Mouse (Mus musculus): ENCODE measurements at regions not wholly inside any gene's neighbourhood (a gene's known extent, or its start where the extent isn't known, plus 50 kb on each side); places are given as distances from the start of the nearest gene placed in this dataset.

DNA sequence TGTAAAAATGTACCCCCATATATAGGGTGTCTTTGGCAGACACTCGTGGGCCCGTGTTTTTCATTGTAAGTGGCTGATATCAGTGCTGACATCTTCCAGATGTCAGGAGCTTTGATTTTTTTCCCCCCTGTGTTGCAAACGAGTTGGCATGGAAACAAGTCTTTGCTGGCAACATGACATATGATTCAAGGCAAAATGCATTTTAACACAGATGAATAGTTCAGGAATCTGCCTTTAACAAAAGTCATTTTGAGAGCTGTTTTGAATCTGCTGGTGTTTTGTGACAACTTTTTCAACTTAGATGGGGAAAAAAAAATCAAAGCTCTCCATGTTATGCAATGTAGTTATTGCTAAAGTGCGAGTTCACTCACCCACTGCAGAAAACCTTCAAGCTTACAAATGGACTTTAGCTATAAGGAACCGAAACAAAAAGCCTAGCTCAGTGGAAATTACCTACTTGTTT is 148.8 kb upstream of the Ptbp2 start:
- DNase-seq (ENCODE audit: low spot score), result no peak

DNA sequence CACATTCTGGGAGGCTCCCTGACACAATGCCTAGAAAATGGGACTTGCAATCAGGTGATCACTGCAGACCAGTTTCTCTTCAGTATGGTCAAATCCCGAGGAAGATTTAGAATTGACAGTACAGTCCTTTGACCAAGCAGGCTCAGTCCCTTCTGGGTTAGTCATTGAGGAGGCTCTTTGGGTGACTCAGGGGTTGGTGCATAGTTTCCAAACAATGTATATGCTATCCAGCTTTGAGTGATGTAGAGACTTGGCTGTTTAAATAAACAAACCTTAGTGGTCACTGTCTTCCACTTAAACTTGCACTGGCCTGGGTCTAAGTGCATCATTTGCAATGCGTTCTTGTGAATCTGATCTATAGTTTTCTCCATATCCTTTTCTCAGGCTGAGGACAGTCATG is 144.0 kb upstream of the Ptbp2 start:
- ATAC-seq (replicated peaks; ENCODE audit: low FRiP score), result no peak
- no peak for DNase-seq (ENCODE audit: low spot score)
- no peaks in the 10 kb centered on the region for H3K36me3 ChIP-seq (ENCODE audit: control insufficient read depth, insufficient read depth, low read length)
- WGBS, result 88% methylated on average over 2 of the region's 2 CpGs
- H3K27ac ChIP-seq (ENCODE audit: low read depth, low read length), result no peak overlapping the region
- H3K27me3 ChIP-seq (ENCODE audit: control insufficient read depth, insufficient read depth, low read length), result no peaks in the 10 kb centered on the region
- no peak overlapping the region for H3K4me3 ChIP-seq (ENCODE audit: low read depth, low read length)
- no peak overlapping the region for H3K4me2 ChIP-seq (ENCODE audit: low read depth, low read length, severe bottlenecking)
- no peaks in the 10 kb centered on the region for H3K9me3 ChIP-seq (ENCODE audit: control insufficient read depth, low read length)
- 0 out of 2 replicates have a peak, but pooled peaks cover 5% of the 10 kb centered on the region for H3K4me1 ChIP-seq (replicated peaks; ENCODE audit: control insufficient read depth, insufficient read depth, low read length)
- H3K9ac ChIP-seq (ENCODE audit: low read length), result no peak overlapping the region

More for the DNA sequence above, 148.8 kb upstream of the Ptbp2 start:
- 0 out of 2 replicates have a peak, but pooled peaks cover 5% of the 10 kb centered on the region for H3K4me1 ChIP-seq (replicated peaks; ENCODE audit: control insufficient read depth, insufficient read depth, low read length)
- no peaks in the 10 kb centered on the region for H3K9me3 ChIP-seq (ENCODE audit: control insufficient read depth, low read length)
- H3K9ac ChIP-seq (ENCODE audit: low read length), result no peak overlapping the region
- 39% methylated on average over 5 of the region's 5 CpGs for WGBS
- H3K4me2 ChIP-seq (ENCODE audit: low read depth, low read length, severe bottlenecking), result no peak overlapping the region
- ATAC-seq (replicated peaks; ENCODE audit: low FRiP score), result no peak
- no peaks in the 10 kb centered on the region for H3K36me3 ChIP-seq (ENCODE audit: control insufficient read depth, insufficient read depth, low read length)
- no peak overlapping the region for H3K4me3 ChIP-seq (ENCODE audit: low read depth, low read length)
- no peak overlapping the region for H3K27ac ChIP-seq (ENCODE audit: low read depth, low read length)
- no peaks in the 10 kb centered on the region for H3K27me3 ChIP-seq (ENCODE audit: control insufficient read depth, insufficient read depth, low read length)

- Histone ChIP-seq H3K27me3 (ENCODE audit: control insufficient read depth, insufficient read depth, low read length) (no peaks in the 10 kb centered on the region), H3K27ac (ENCODE audit: low read depth, low read length) (no peak overlapping the region), H3K36me3 (ENCODE audit: control insufficient read depth, insufficient read depth, low read length) (no peaks in the 10 kb centered on the region), H3K4me3 (ENCODE audit: low read depth, low read length) (no peak overlapping the region), H3K4me1 (replicated peaks; ENCODE audit: control insufficient read depth, insufficient read depth, low read length) (no peaks in the 10 kb centered on the region), H3K4me2 (ENCODE audit: low read depth, low read length, severe bottlenecking) (no peak overlapping the region), H3K9me3 (ENCODE audit: control insufficient read depth, low read length) (no peaks in the 10 kb centered on the region), H3K9ac (ENCODE audit: low read length) (no peak overlapping the region)
- DNase-seq (ENCODE audit: low spot score) (no peak), ATAC-seq (replicated peaks; ENCODE audit: low FRiP score) (peak; percentile 56; the same call in 1 of the 2 replicates)
- 56% methylated on average over 4 of the region's 4 CpGs for WGBS
These were observed 135.4 kb upstream of the Ptbp2 start for GRCm38 (mm10) chr3:119919501-119920141.

GRCm38 (mm10) chr3:119915984-119916865 is 132.0 kb upstream of the Ptbp2 start:
- WGBS, result 85% methylated on average over 4 of the region's 4 CpGs
- ATAC-seq (replicated peaks; ENCODE audit: low FRiP score), result no peak

DNA sequence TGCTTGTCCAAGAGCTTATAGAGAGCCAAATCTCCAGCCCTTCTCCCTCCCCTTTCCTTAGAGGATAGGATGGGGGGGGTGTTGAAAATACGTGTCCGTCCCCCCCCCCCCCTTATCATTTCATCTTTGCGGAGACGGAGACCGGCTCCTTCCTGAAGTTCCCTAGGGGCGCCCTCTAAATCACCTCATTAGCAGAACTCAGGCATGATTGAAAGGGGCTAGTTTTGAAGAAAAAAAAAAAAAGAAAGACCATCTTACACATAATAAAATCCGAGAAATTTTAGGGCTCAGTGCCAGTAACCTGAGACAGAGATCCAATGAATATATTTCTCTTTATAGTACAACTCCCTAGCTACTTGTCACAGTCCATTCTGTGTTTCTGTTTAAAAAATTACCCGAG is 127.3 kb upstream of the Ptbp2 start:
- no peak overlapping the region for H3K27ac ChIP-seq (ENCODE audit: low read depth, low read length)
- no peak overlapping the region for H3K9ac ChIP-seq (ENCODE audit: low read length)
- no peaks in the 10 kb centered on the region for H3K9me3 ChIP-seq (ENCODE audit: control insufficient read depth, low read length)
- 70% methylated on average over 8 of the region's 8 CpGs for WGBS
- DNase-seq (ENCODE audit: low spot score) (no peak), ATAC-seq (replicated peaks; ENCODE audit: low FRiP score) (no peak; the same call in 1 of the 2 replicates)
- H3K27me3 ChIP-seq (ENCODE audit: control insufficient read depth, insufficient read depth, low read length), result no peaks in the 10 kb centered on the region
- H3K36me3 ChIP-seq (ENCODE audit: control insufficient read depth, insufficient read depth, low read length), result no peaks in the 10 kb centered on the region
- no peak overlapping the region for H3K4me3 ChIP-seq (ENCODE audit: low read depth, low read length)
- H3K4me2 ChIP-seq (ENCODE audit: low read depth, low read length, severe bottlenecking), result no peak overlapping the region
- no peaks in the 10 kb centered on the region for H3K4me1 ChIP-seq (replicated peaks; ENCODE audit: control insufficient read depth, insufficient read depth, low read length)

More at GRCm38 (mm10) chr3:119915984-119916865, 132.0 kb upstream of the Ptbp2 start:
- no peak for DNase-seq (ENCODE audit: low spot score)
- no peak overlapping the region for H3K4me3 ChIP-seq (ENCODE audit: low read depth, low read length)
- H3K9ac ChIP-seq (ENCODE audit: low read length), result no peak overlapping the region
- H3K4me2 ChIP-seq (ENCODE audit: low read depth, low read length, severe bottlenecking), result no peak overlapping the region
- H3K27me3 ChIP-seq (ENCODE audit: control insufficient read depth, insufficient read depth, low read length), result no peaks in the 10 kb centered on the region
- H3K27ac ChIP-seq (ENCODE audit: low read depth, low read length), result no peak overlapping the region
- no peaks in the 10 kb centered on the region for H3K36me3 ChIP-seq (ENCODE audit: control insufficient read depth, insufficient read depth, low read length)
- no peaks in the 10 kb centered on the region for H3K9me3 ChIP-seq (ENCODE audit: control insufficient read depth, low read length)
- no peaks in the 10 kb centered on the region for H3K4me1 ChIP-seq (replicated peaks; ENCODE audit: control insufficient read depth, insufficient read depth, low read length)

DNA sequence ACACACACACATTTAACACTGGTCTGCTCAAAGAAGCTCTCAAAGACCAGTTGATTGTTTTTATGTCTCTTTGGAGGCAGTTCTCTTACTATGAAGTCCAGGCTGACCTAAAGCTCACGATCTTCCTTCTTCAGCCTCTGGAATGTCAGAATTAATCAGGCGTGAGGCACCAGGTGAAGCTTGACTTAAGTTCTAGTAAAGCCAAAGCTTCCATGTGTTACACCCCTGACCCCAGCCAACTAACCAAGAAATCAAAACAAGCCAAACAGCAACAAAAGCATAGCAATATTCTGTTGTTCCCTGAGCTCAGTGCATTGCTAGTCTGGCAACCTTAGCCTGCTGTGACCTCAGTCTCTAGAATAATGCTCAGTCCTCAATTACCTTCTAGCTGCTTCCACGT is 120.0 kb upstream of the Ptbp2 start:
- Histone ChIP-seq H3K4me1 (replicated peaks; ENCODE audit: control insufficient read depth, insufficient read depth, low read length) (no peaks in the 10 kb centered on the region), H3K27me3 (ENCODE audit: control insufficient read depth, insufficient read depth, low read length) (no peaks in the 10 kb centered on the region)
- ATAC-seq (replicated peaks; ENCODE audit: low FRiP score), result no peak

GRCm38 (mm10) chr3:119895141-119895540 is 110.9 kb upstream of the Ptbp2 start:
- no peaks in the 10 kb centered on the region for H3K36me3 ChIP-seq (ENCODE audit: control insufficient read depth, insufficient read depth, low read length)
- no peaks in the 10 kb centered on the region; the same call in 1 of the 2 replicates for H3K4me1 ChIP-seq (replicated peaks; ENCODE audit: control insufficient read depth, insufficient read depth, low read length)
- H3K4me2 ChIP-seq (ENCODE audit: low read depth, low read length, severe bottlenecking), result no peak overlapping the region
- WGBS, result 90% methylated on average over 3 of the region's 3 CpGs
- no peak for DNase-seq (ENCODE audit: low spot score)
- H3K9me3 ChIP-seq (ENCODE audit: control insufficient read depth, low read length), result no peaks in the 10 kb centered on the region
- H3K4me3 ChIP-seq (ENCODE audit: low read depth, low read length), result no peak overlapping the region
- H3K9ac ChIP-seq (ENCODE audit: low read length), result no peak overlapping the region
- no peaks in the 10 kb centered on the region for H3K27me3 ChIP-seq (ENCODE audit: control insufficient read depth, insufficient read depth, low read length)
- no peak for ATAC-seq (replicated peaks; ENCODE audit: low FRiP score)
- H3K27ac ChIP-seq (ENCODE audit: low read depth, low read length), result no peak overlapping the region

More for the DNA sequence above, 120.0 kb upstream of the Ptbp2 start:
- WGBS, result 70% methylated on average over 3 of the region's 3 CpGs
- no peak overlapping the region for H3K27ac ChIP-seq (ENCODE audit: low read depth, low read length)
- no peak overlapping the region for H3K9ac ChIP-seq (ENCODE audit: low read length)
- DNase-seq (ENCODE audit: low spot score), result no peak
- H3K9me3 ChIP-seq (ENCODE audit: control insufficient read depth, low read length), result no peaks in the 10 kb centered on the region
- H3K36me3 ChIP-seq (ENCODE audit: control insufficient read depth, insufficient read depth, low read length), result no peaks in the 10 kb centered on the region
- H3K4me2 ChIP-seq (ENCODE audit: low read depth, low read length, severe bottlenecking), result no peak overlapping the region
- H3K4me3 ChIP-seq (ENCODE audit: low read depth, low read length), result no peak overlapping the region

DNA sequence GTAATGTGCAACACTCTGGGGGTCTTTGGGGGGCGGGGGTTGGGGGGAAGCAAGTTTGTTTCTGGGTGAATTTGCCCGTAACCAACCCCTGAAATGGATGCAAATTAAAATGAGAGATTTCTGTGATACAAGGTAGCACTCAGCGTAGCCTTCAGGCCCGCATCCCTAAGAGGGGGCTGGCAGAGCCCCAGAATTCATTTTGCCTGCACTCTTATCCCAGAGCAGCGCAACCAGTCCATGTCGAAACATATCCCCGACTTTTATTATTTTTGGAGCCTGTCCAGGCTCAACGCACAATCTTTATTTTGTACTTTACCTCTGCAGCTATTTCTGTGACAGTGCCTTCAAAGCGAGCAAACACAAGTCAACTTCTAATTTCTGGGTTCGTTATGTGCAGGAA is 109.8 kb upstream of the Ptbp2 start:
- H3K9me3 ChIP-seq (ENCODE audit: control insufficient read depth, low read length), result no peaks in the 10 kb centered on the region
- no peak overlapping the region for H3K4me3 ChIP-seq (ENCODE audit: low read depth, low read length)
- no peaks in the 10 kb centered on the region for H3K36me3 ChIP-seq (ENCODE audit: control insufficient read depth, insufficient read depth, low read length)
- ATAC-seq (replicated peaks; ENCODE audit: low FRiP score) (no peak), DNase-seq (ENCODE audit: low spot score) (no peak)
- 61% methylated on average over 10 of the region's 10 CpGs for WGBS
- H3K4me2 ChIP-seq (ENCODE audit: low read depth, low read length, severe bottlenecking), result peak overlapping the region; percentile 47; the same call in 1 of the 2 replicates
- H3K27ac ChIP-seq (ENCODE audit: low read depth, low read length), result no peak overlapping the region
- H3K4me1 ChIP-seq (replicated peaks; ENCODE audit: control insufficient read depth, insufficient read depth, low read length), result no peaks in the 10 kb centered on the region; the same call in 1 of the 2 replicates
- H3K27me3 ChIP-seq (ENCODE audit: control insufficient read depth, insufficient read depth, low read length), result no peaks in the 10 kb centered on the region
- H3K9ac ChIP-seq (ENCODE audit: low read length), result no peak overlapping the region; the same call in 1 of the 2 replicates
